Mouse (Mus musculus): ENCODE results near the gene Prrx2. TPM values are rescaled to one million over a fixed set of nuclear protein-coding genes. Genes with fewer than 3 reads are reported as not detected.

The Prrx2 gene
- polyA plus RNA-seq, 1 experiment from 2014 or later: 2.7 TPM

DNA sequence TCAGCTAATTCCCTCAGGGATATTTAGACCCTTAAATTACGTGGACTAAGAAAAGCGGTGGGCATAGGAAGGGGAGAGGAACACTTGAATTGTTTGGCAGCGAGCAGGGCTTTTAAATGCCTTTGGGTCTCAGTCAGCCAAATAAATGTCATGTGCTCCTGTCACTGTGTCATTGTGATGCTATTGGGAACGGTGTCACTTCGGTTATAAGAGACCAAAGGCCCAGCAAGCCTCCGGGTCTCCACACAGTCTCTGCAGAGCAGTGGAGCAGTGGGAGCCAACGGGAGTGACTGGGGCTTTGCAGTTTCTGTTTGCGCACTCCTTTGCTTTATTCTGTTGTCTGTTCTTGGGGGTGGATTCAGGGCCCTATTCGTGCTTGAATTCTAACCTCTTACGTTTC, 39.7 kb downstream of the Prrx2 start:
- Histone ChIP-seq H3K9ac (replicated peaks) (no peak overlapping the region), H3K27ac (replicated peaks) (no peak overlapping the region), H3K36me3 (no peaks in the 10 kb centered on the region), H3K4me2 (no peak overlapping the region), H3K27me3 (replicated peaks) (no peaks in the 10 kb centered on the region), H3K9me3 (replicated peaks) (no peaks in the 10 kb centered on the region), H3K4me1 (no peaks in the 10 kb centered on the region), H3K4me3 (replicated peaks) (no peak overlapping the region)
- WGBS: 39% methylated on average over 10 of the region's 10 CpGs
- ATAC-seq (ENCODE audit: low FRiP score): no peak

GRCm38 (mm10) chr2:30875096-30875495, 40.3 kb downstream of the Prrx2 start:
- H3K4me3 ChIP-seq (replicated peaks): no peak overlapping the region
- 79% methylated on average over 7 of the region's 7 CpGs for WGBS
- H3K36me3 ChIP-seq: no peaks in the 10 kb centered on the region
- no peaks in the 10 kb centered on the region for H3K9me3 ChIP-seq (replicated peaks)
- no peaks in the 10 kb centered on the region for H3K27me3 ChIP-seq (replicated peaks)
- no peak overlapping the region for H3K4me2 ChIP-seq
- ATAC-seq (ENCODE audit: low FRiP score): no peak
- H3K9ac ChIP-seq (replicated peaks): no peak overlapping the region
- H3K27ac ChIP-seq (replicated peaks): no peak overlapping the region
- no peaks in the 10 kb centered on the region for H3K4me1 ChIP-seq

- H3K9ac ChIP-seq (replicated peaks): no peak overlapping the region
- 65% methylated on average over 11 of the region's 11 CpGs for WGBS
- H3K4me1 ChIP-seq: no peaks in the 10 kb centered on the region
- no peaks in the 10 kb centered on the region for H3K9me3 ChIP-seq (replicated peaks)
- H3K4me3 ChIP-seq (replicated peaks): no peak overlapping the region
- no peak overlapping the region for H3K4me2 ChIP-seq
- no peaks in the 10 kb centered on the region for H3K36me3 ChIP-seq
- no peak for ATAC-seq (ENCODE audit: low FRiP score)
- no peak overlapping the region for H3K27ac ChIP-seq (replicated peaks)
- no peaks in the 10 kb centered on the region for H3K27me3 ChIP-seq (replicated peaks)
Observed at GRCm38 (mm10) chr2:30875621-30876432, 41.1 kb downstream of the Prrx2 start.

- Histone ChIP-seq H3K9ac (replicated peaks) (no peak overlapping the region), H3K4me3 (replicated peaks) (no peak overlapping the region), H3K27ac (replicated peaks) (no peak overlapping the region), H3K9me3 (replicated peaks) (no peaks in the 10 kb centered on the region), H3K27me3 (replicated peaks) (no peaks in the 10 kb centered on the region), H3K4me1 (no peaks in the 10 kb centered on the region), H3K36me3 (no peaks in the 10 kb centered on the region), H3K4me2 (no peak overlapping the region)
- 86% methylated on average over 15 of the region's 15 CpGs for WGBS
- no peak for ATAC-seq (ENCODE audit: low FRiP score)
Observed at GRCm38 (mm10) chr2:30879481-30879880, 44.7 kb downstream of the Prrx2 start.

- H3K27ac ChIP-seq (replicated peaks): no peak overlapping the region
- peaks cover 3% of the 10 kb centered on the region; the same call in 1 of the 2 replicates for H3K4me1 ChIP-seq
- ATAC-seq (ENCODE audit: low FRiP score): no peak
- no peak overlapping the region for H3K9ac ChIP-seq (replicated peaks)
- no peaks in the 10 kb centered on the region for H3K9me3 ChIP-seq (replicated peaks)
- no peak overlapping the region for H3K4me2 ChIP-seq
- no peaks in the 10 kb centered on the region for H3K27me3 ChIP-seq (replicated peaks)
- H3K4me3 ChIP-seq (replicated peaks): no peak overlapping the region
- no peaks in the 10 kb centered on the region for H3K36me3 ChIP-seq
- 81% methylated on average over 7 of the region's 7 CpGs for WGBS
Observed at GRCm38 (mm10) chr2:30881215-30881614, 46.4 kb downstream of the Prrx2 start.

DNA sequence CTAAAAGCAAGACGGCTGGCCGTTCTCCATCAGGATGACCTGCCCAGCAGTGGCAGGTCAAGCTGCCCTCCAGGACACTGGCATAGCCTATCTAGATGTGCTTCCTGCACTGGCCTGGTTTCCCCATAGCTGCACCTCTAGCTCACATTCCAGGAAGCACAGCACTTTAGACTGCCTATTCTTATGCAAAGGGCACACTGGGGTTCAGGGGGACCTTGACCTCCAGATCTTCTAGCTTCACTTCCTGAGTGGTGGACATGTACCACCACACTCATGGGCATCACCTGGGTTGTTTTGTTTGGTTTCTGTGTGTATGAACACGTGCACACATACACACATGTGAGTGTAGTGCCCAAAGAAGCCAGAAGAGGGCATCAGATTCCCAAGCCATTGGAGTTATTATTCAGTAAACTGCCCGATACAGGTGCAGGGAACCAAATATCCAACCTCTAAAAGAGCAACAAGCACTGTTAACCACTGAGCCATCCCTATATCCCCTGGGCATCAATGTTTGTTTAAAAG, 50.1 kb downstream of the Prrx2 start:
- 89% methylated on average over 4 of the region's 4 CpGs for WGBS
- no peak overlapping the region for H3K27ac ChIP-seq (replicated peaks)

GRCm38 (mm10) chr2:30885453-30886163, 50.8 kb downstream of the Prrx2 start:
- no peak overlapping the region for H3K9ac ChIP-seq (replicated peaks)
- no peaks in the 10 kb centered on the region for H3K9me3 ChIP-seq (replicated peaks)
- H3K4me3 ChIP-seq (replicated peaks): no peak overlapping the region
- H3K36me3 ChIP-seq: no peaks in the 10 kb centered on the region
- peaks cover 3% of the 10 kb centered on the region; the same call in 1 of the 2 replicates for H3K4me1 ChIP-seq
- no peak overlapping the region for H3K4me2 ChIP-seq
- 63% methylated on average over 9 of the region's 9 CpGs for WGBS
- ATAC-seq (ENCODE audit: low FRiP score): no peak
- no peaks in the 10 kb centered on the region for H3K27me3 ChIP-seq (replicated peaks)
- H3K27ac ChIP-seq (replicated peaks): peak overlapping the region; percentile 64

More for the DNA sequence above, 50.1 kb downstream of the Prrx2 start:
- H3K4me3 ChIP-seq (replicated peaks): no peak overlapping the region
- no peaks in the 10 kb centered on the region for H3K27me3 ChIP-seq (replicated peaks)
- H3K36me3 ChIP-seq: no peaks in the 10 kb centered on the region
- ATAC-seq (ENCODE audit: low FRiP score): no peak
- H3K4me1 ChIP-seq: peaks cover 3% of the 10 kb centered on the region; the same call in 1 of the 2 replicates
- no peak overlapping the region for H3K4me2 ChIP-seq
- no peak overlapping the region for H3K9ac ChIP-seq (replicated peaks)
- no peaks in the 10 kb centered on the region for H3K9me3 ChIP-seq (replicated peaks)

- Histone ChIP-seq H3K27me3 (replicated peaks) (no peaks in the 10 kb centered on the region), H3K4me3 (replicated peaks) (no peak overlapping the region), H3K27ac (replicated peaks) (no peak overlapping the region), H3K4me2 (no peak overlapping the region), H3K4me1 (no peaks in the 10 kb centered on the region), H3K9ac (replicated peaks) (no peak overlapping the region), H3K9me3 (replicated peaks) (no peaks in the 10 kb centered on the region), H3K36me3 (no peaks in the 10 kb centered on the region)
- WGBS: 12% methylated on average over 3 of the region's 3 CpGs
- no peak for ATAC-seq (ENCODE audit: low FRiP score)
Observed at GRCm38 (mm10) chr2:30891002-30891401, 56.2 kb downstream of the Prrx2 start.

DNA sequence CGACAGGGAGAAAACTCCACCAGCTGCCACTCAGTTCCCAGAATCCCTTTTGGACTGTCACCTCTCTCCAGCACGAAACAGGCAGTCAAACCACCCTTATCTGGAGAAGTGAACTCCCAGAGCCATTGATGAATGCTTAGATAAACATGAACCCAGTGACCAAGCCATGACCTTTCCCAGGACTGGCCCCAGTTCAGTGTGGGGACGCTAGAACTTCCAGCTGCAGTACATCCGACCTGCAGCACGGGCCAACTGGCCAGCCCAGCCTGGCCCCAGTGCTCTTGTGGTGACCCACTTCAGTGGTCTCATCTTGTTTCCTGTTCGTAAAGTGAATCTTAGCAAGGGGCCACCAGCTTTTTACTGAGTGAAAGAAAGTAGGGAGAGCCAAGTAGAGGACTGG, 58.6 kb downstream of the Prrx2 start:
- H3K27me3 ChIP-seq (replicated peaks): no peaks in the 10 kb centered on the region
- 35% methylated on average over 6 of the region's 6 CpGs for WGBS
- H3K9me3 ChIP-seq (replicated peaks): no peaks in the 10 kb centered on the region
- no peaks in the 10 kb centered on the region for H3K36me3 ChIP-seq
- H3K27ac ChIP-seq (replicated peaks): no peak overlapping the region
- H3K4me3 ChIP-seq (replicated peaks): no peak overlapping the region
- H3K4me1 ChIP-seq: no peaks in the 10 kb centered on the region
- H3K4me2 ChIP-seq: no peak overlapping the region
- no peak for ATAC-seq (ENCODE audit: low FRiP score)
- no peak overlapping the region for H3K9ac ChIP-seq (replicated peaks)

- Histone ChIP-seq H3K27ac (replicated peaks) (no peak overlapping the region), H3K36me3 (no peaks in the 10 kb centered on the region), H3K4me1 (no peaks in the 10 kb centered on the region), H3K4me3 (replicated peaks) (no peak overlapping the region), H3K9ac (replicated peaks) (no peak overlapping the region), H3K27me3 (replicated peaks) (no peaks in the 10 kb centered on the region), H3K9me3 (replicated peaks) (no peaks in the 10 kb centered on the region), H3K4me2 (no peak overlapping the region)
- WGBS: 86% methylated on average over 7 of the region's 7 CpGs
- ATAC-seq (ENCODE audit: low FRiP score): no peak
Observed at GRCm38 (mm10) chr2:30893946-30894345, 59.2 kb downstream of the Prrx2 start.

DNA sequence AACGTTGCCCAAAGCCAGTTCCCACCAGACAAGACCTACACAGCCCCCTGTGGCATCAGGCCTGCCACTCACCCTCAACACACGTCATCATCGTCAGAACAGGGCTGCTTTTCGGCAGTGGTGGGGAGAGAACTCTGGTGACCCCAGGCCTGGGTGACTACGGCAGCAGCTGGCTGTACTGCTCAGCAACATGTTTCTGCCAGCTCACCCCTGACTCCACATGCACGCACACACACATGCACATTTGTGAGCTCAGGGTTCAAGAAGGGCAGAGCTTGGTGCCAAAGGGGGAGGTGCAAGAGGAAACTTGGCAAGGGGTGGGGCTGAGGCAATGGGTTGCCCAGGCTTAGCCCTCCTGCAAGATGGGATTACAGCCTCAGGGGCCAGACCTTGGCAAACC, 62.5 kb downstream of the Prrx2 start:
- Histone ChIP-seq H3K36me3 (no peaks in the 10 kb centered on the region), H3K27me3 (replicated peaks) (peaks cover 13% of the 10 kb centered on the region), H3K9me3 (replicated peaks) (no peaks in the 10 kb centered on the region), H3K4me1 (peaks cover 1% of the 10 kb centered on the region; the same call in 1 of the 2 replicates), H3K9ac (replicated peaks) (no peak overlapping the region), H3K27ac (replicated peaks) (no peak overlapping the region), H3K4me3 (replicated peaks) (no peak overlapping the region), H3K4me2 (no peak overlapping the region)
- no peak for ATAC-seq (ENCODE audit: low FRiP score)
- 41% methylated on average over 6 of the region's 6 CpGs for WGBS
